Mouse (Mus musculus): ENCODE data around the gene Ppil1. TPM values are rescaled to one million over a fixed set of nuclear protein-coding genes. Genes with fewer than 3 reads are reported as not detected.
"Not testable (repeated sequence)": the region's sequence is repeated elsewhere in the genome, so short reads cannot be mapped to it uniquely, and the experiment has no call there.

Ppil1 gene
- polyA plus RNA-seq, 1 experiment from 2014 or later = 100 TPM

DNA sequence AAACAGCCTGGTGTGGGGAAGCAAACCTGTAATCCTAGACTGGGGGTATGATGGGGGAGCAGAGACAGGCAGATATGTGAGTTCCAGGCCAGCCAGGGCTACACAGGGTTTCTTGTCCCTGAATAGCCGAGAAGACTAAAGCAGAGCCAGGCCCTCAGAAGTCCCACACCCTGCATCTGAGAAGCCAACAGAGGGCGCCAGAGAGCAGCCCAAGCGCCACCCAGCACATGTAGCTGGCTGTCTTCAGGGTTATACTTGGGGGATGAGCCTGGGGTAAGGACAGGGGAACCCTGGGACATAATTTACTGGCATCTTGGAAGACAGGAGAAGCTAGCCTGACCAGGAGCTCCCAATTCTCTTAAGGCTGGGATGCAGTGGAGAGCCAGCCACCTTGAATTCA, 4.5 kb downstream of the Ppil1 start:
- H3K9ac ChIP-seq = 0 out of 2 replicates have a peak overlapping the region, but pooled peaks have one; percentile 23
- H3K9me3 ChIP-seq = no peaks in the 10 kb centered on the region
- no peak overlapping the region for H3K27ac ChIP-seq (replicated peaks)
- peaks cover 53% of the 10 kb centered on the region for H3K4me1 ChIP-seq (replicated peaks)
- ATAC-seq (ENCODE audit: low read depth) = peak; percentile 16; the same call in 1 of the 2 replicates
- no peaks in the 10 kb centered on the region for H3K27me3 ChIP-seq
- 0% methylated on average over 3 of the region's 3 CpGs for WGBS
- no peak overlapping the region for H3K4me2 ChIP-seq
- peaks cover 52% of the 10 kb centered on the region for H3K36me3 ChIP-seq
- H3K4me3 ChIP-seq = no peak overlapping the region

- Histone ChIP-seq H3K27me3 (no peaks in the 10 kb centered on the region), H3K4me2 (no peak overlapping the region), H3K27ac (replicated peaks) (no peak overlapping the region), H3K4me1 (replicated peaks) (peaks cover 50% of the 10 kb centered on the region), H3K36me3 (peaks cover 57% of the 10 kb centered on the region), H3K9ac (0 out of 2 replicates have a peak overlapping the region, but pooled peaks have one; percentile 23), H3K4me3 (no peak overlapping the region), H3K9me3 (no peaks in the 10 kb centered on the region)
- ATAC-seq (ENCODE audit: low read depth) = no peak
- 98% methylated on average over 2 of the region's 2 CpGs for WGBS
These were observed 5.1 kb downstream of the Ppil1 start for GRCm38 (mm10) chr17:29258921-29259320.

DNA sequence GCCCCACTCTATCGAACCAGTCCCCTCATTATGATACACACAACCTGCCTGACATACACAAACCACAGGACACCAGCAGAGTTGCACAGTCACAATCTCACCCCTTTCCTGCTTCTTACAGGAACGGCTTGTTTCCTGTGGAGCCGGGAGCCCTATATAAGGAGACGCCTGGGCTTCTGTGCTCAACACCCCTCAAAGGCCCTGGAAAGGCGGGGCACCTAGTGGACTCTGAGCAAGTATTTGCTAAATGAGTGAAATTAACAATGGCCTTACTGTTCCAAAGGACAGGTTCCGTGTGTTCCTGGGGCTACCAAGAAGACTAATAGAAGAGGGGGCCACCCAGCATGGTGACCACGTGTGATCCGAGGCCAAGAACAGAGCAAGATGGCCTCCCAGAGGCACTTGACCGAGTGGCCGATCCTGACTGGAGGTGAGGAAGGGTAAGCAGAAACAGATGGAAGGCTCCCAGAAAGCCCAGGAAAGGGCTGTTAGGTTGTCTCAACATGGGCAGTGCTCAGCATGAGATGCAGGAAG, 5.9 kb downstream of the Ppil1 start:
- peaks cover 57% of the 10 kb centered on the region for H3K36me3 ChIP-seq
- ATAC-seq (ENCODE audit: low read depth) = no peak
- no peaks in the 10 kb centered on the region for H3K27me3 ChIP-seq
- peaks cover 51% of the 10 kb centered on the region for H3K4me1 ChIP-seq (replicated peaks)
- H3K27ac ChIP-seq (replicated peaks) = no peak overlapping the region
- H3K4me3 ChIP-seq = no peak overlapping the region
- no peak overlapping the region for H3K9ac ChIP-seq
- WGBS = 89% methylated on average over 10 of the region's 10 CpGs
- H3K9me3 ChIP-seq = no peaks in the 10 kb centered on the region
- no peak overlapping the region for H3K4me2 ChIP-seq

- no peaks in the 10 kb centered on the region for H3K9me3 ChIP-seq
- peaks cover 62% of the 10 kb centered on the region for H3K36me3 ChIP-seq
- H3K27me3 ChIP-seq = no peaks in the 10 kb centered on the region
- no peak overlapping the region for H3K27ac ChIP-seq (replicated peaks)
- 0 out of 2 replicates have a peak overlapping the region, but pooled peaks have one; percentile 47 for H3K9ac ChIP-seq
- ATAC-seq (ENCODE audit: low read depth) = no peak
- WGBS = 94% methylated on average over 10 of the region's 10 CpGs
- H3K4me1 ChIP-seq (replicated peaks) = peaks cover 47% of the 10 kb centered on the region
- H3K4me3 ChIP-seq = no peak overlapping the region
- no peak overlapping the region for H3K4me2 ChIP-seq
These were observed 6.9 kb downstream of the Ppil1 start for GRCm38 (mm10) chr17:29257001-29257511.

- ATAC-seq (ENCODE audit: low read depth) = no peak
- no peak overlapping the region for H3K4me2 ChIP-seq
- H3K27ac ChIP-seq (replicated peaks) = no peak overlapping the region
- peaks cover 47% of the 10 kb centered on the region for H3K4me1 ChIP-seq (replicated peaks)
- 81% methylated on average over 6 of the region's 6 CpGs for WGBS
- H3K36me3 ChIP-seq = peaks cover 65% of the 10 kb centered on the region
- H3K4me3 ChIP-seq = no peak overlapping the region
- peak overlapping the region; percentile 47; the same call in 1 of the 2 replicates for H3K9ac ChIP-seq
- H3K9me3 ChIP-seq = no peaks in the 10 kb centered on the region
- no peaks in the 10 kb centered on the region for H3K27me3 ChIP-seq
These were observed 7.5 kb downstream of the Ppil1 start for GRCm38 (mm10) chr17:29256507-29256906.

GRCm38 (mm10) chr17:29254784-29255183, 9.2 kb downstream of the Ppil1 start:
- not testable (repeated sequence) for H3K27me3 ChIP-seq; H3K4me2 ChIP-seq; ATAC-seq (ENCODE audit: low read depth); H3K4me3 ChIP-seq; H3K27ac ChIP-seq (replicated peaks); H3K9ac ChIP-seq; H3K9me3 ChIP-seq
- Histone ChIP-seq H3K4me1 (replicated peaks) (peaks cover 48% of the 10 kb centered on the region), H3K36me3 (peaks cover 68% of the 10 kb centered on the region)
- 91% methylated on average over 6 of the region's 6 CpGs for WGBS

DNA sequence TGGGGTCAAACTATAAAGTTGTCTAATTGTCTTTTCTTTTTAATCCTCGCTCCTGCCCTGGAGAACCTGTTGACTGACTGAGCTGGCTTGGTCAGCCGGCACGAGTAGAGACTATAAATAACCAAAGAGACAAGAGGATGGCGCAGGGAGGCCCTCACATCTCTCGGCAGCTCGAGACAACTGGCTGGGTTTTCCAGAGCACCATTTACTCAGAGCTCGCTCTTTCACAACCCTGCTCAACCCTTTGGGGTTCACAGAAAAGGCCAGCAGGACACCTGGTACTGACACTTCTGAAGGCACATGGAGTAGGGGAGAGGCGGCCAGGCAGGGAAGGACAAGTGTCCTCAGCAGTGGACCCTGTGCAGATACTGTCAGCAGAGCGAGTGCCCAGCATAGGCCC, 10.3 kb downstream of the Ppil1 start:
- ATAC-seq (ENCODE audit: low read depth) = no peak

GRCm38 (mm10) chr17:29253236-29253635, 10.8 kb downstream of the Ppil1 start:
- Histone ChIP-seq H3K27ac (replicated peaks) (no peak overlapping the region), H3K4me1 (replicated peaks) (peaks cover 33% of the 10 kb centered on the region), H3K36me3 (peaks cover 66% of the 10 kb centered on the region), H3K4me2 (no peak overlapping the region), H3K27me3 (no peaks in the 10 kb centered on the region), H3K9me3 (no peaks in the 10 kb centered on the region), H3K4me3 (no peak overlapping the region), H3K9ac (no peak overlapping the region)
- WGBS = 92% methylated on average over 2 of the region's 2 CpGs
- no peak for ATAC-seq (ENCODE audit: low read depth)

More for the DNA sequence above, 10.3 kb downstream of the Ppil1 start:
- 63% methylated on average over 9 of the region's 9 CpGs for WGBS
- Histone ChIP-seq H3K36me3 (peaks cover 70% of the 10 kb centered on the region), H3K9me3 (no peaks in the 10 kb centered on the region), H3K27ac (replicated peaks) (no peak overlapping the region), H3K4me3 (no peak overlapping the region), H3K9ac (no peak overlapping the region), H3K4me1 (replicated peaks) (peaks cover 38% of the 10 kb centered on the region), H3K27me3 (no peaks in the 10 kb centered on the region), H3K4me2 (no peak overlapping the region)

DNA sequence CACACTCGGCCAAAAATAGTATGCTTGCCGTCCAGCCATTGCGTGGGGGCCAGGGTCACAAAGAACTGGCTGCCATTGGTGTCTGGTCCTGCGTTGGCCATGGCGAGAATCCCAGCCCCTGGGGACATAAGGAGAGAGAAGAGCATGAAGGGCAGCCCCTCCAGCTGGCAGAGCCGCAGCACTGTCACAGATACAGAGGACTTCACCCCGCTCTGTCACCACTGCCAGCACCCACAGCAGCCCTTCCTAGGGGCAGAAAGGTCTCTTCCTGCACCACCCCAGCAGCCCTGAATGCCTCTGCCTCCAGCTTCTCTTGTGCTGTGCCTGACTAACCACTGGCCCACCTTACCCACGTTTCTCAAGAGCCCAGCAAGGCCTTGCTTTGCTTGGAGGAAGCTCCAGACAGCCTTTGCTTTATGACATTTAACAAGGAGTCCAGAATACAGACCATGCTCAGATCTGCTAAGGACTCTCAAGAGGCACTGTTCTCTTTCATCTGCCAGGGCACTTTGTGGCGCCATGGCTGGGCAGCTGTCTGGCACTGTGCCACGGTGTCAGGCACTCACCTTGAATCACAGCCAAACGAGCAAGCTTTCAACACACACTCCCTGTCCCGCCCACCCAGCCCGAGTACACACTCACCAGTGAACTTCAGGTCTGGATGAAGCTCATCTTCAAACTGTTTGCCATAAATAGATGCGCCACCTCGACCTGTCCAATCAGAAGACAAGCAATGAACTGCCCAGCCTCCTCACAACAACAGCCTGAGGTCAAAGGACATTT, 12.2 kb downstream of the Ppil1 start:
- Histone ChIP-seq H3K27ac (replicated peaks) (peak overlapping the region; percentile 79), H3K4me1 (replicated peaks) (peaks cover 32% of the 10 kb centered on the region), H3K4me3 (no peak overlapping the region), H3K36me3 (peaks cover 51% of the 10 kb centered on the region), H3K9ac (0 out of 2 replicates have a peak overlapping the region, but pooled peaks have one; percentile 22), H3K27me3 (no peaks in the 10 kb centered on the region), H3K9me3 (no peaks in the 10 kb centered on the region), H3K4me2 (no peak overlapping the region)
- no peak for ATAC-seq (ENCODE audit: low read depth)
- WGBS = 72% methylated on average over 15 of the region's 15 CpGs

DNA sequence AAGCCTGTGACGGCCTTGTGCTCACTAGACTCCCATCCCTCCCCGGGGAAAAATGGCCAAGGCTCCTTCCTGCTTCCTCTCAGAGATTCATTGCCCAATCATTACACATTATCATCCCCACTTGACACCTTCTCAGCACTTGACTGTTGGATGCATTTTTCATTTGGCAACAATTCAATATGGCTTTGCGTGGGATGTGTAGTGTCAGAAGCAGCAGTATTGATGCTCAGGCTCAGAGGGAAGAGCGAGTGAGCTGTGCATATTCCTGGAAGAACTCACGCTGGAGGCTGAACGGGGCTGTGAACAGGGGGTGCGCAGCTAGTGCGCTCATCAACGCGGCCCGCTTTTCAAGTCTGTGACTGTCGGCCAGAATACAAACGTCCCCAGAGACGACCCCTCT, 13.0 kb downstream of the Ppil1 start:
- not testable (repeated sequence) for H3K9me3 ChIP-seq; H3K4me3 ChIP-seq; ATAC-seq (ENCODE audit: low read depth); H3K4me2 ChIP-seq; H3K27me3 ChIP-seq
- WGBS = 82% methylated on average over 14 of the region's 14 CpGs
- Histone ChIP-seq H3K4me1 (replicated peaks) (peaks cover 34% of the 10 kb centered on the region), H3K36me3 (peaks cover 47% of the 10 kb centered on the region), H3K27ac (replicated peaks) (peak overlapping the region; percentile 79), H3K9ac (0 out of 2 replicates have a peak overlapping the region, but pooled peaks have one; percentile 22)

DNA sequence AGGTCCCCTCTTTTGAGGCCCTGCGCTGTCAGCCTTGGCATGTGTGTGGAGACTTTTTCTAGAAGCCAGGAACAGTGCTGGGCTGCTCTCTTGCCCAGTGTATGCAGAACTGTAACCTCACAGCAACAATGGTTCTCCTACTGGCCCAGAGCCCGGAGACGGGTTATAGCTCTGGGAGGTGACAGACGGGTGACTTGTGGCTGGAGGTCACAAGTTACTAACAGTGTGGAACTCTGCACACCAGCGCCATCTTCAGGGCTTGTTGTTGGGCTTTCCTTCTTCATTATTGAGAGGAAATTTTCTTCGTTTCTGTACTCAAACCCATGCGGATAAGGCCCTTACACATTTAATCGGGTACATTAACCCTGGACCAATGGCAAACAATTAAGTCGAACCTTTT, 14.5 kb downstream of the Ppil1 start:
- Histone ChIP-seq H3K4me2 (no peak overlapping the region), H3K27me3 (no peaks in the 10 kb centered on the region), H3K9me3 (no peaks in the 10 kb centered on the region), H3K9ac (no peak overlapping the region), H3K27ac (replicated peaks) (no peak overlapping the region), H3K36me3 (peaks cover 34% of the 10 kb centered on the region), H3K4me3 (no peak overlapping the region), H3K4me1 (replicated peaks) (peaks cover 47% of the 10 kb centered on the region)
- ATAC-seq (ENCODE audit: low read depth) = no peak
- 54% methylated on average over 9 of the region's 9 CpGs for WGBS

- no peaks in the 10 kb centered on the region for H3K9me3 ChIP-seq
- H3K4me3 ChIP-seq = no peak overlapping the region
- peaks cover 55% of the 10 kb centered on the region for H3K4me1 ChIP-seq (replicated peaks)
- no peak overlapping the region for H3K9ac ChIP-seq
- no peak overlapping the region for H3K27ac ChIP-seq (replicated peaks)
- WGBS = 81% methylated on average over 13 of the region's 13 CpGs
- no peaks in the 10 kb centered on the region for H3K27me3 ChIP-seq
- peaks cover 29% of the 10 kb centered on the region for H3K36me3 ChIP-seq
- H3K4me2 ChIP-seq = no peak overlapping the region
- no peak for ATAC-seq (ENCODE audit: low read depth)
These were observed 16.1 kb downstream of the Ppil1 start for GRCm38 (mm10) chr17:29247881-29248280.

All from neural tube, embryonic 13.5 days (tissue).